Mouse (Mus musculus): ENCODE measurements around the gene Skp2. TPM values are rescaled to one million over a fixed set of nuclear protein-coding genes. Genes with fewer than 3 reads are reported as not detected.

The Skp2 gene
- polyA plus RNA-seq, 1 experiment from 2014 or later, result 14.7 TPM

GRCm38 (mm10) chr15:9131499-9131888 is 23.7 kb downstream of the Skp2 start:
- Histone ChIP-seq H3K27me3 (replicated peaks; ENCODE audit: control insufficient read depth, insufficient read depth, low read length) (no peaks in the 10 kb centered on the region), H3K4me2 (replicated peaks; ENCODE audit: low read depth) (no peak overlapping the region; the same call in 1 of the 2 replicates), H3K36me3 (ENCODE audit: control insufficient read depth, insufficient read depth) (peaks cover 30% of the 10 kb centered on the region), H3K9me3 (ENCODE audit: control insufficient read depth) (no peaks in the 10 kb centered on the region), H3K27ac (ENCODE audit: low read depth, low read length) (peak overlapping the region; percentile 58), H3K4me3 (ENCODE audit: low read depth, low read length) (no peak overlapping the region), H3K4me1 (replicated peaks; ENCODE audit: control insufficient read depth, insufficient read depth, low read length) (peaks cover 5% of the 10 kb centered on the region), H3K9ac (ENCODE audit: low read depth, low read length) (no peak overlapping the region)
- ATAC-seq, result peak; percentile 67
- no peak for TF ChIP-seq CTCF (IDR thresholded peaks at IDR 0.05; ENCODE audit: low read depth)
- 36% methylated on average over 4 of the region's 4 CpGs for WGBS

GRCm38 (mm10) chr15:9130772-9131498 is 24.3 kb downstream of the Skp2 start:
- Histone ChIP-seq H3K4me3 (ENCODE audit: low read depth, low read length) (no peak overlapping the region), H3K27ac (ENCODE audit: low read depth, low read length) (peak overlapping the region; percentile 58), H3K4me1 (replicated peaks; ENCODE audit: control insufficient read depth, insufficient read depth, low read length) (peaks cover 5% of the 10 kb centered on the region), H3K9me3 (ENCODE audit: control insufficient read depth) (no peaks in the 10 kb centered on the region), H3K4me2 (replicated peaks; ENCODE audit: low read depth) (no peak overlapping the region), H3K36me3 (ENCODE audit: control insufficient read depth, insufficient read depth) (peaks cover 26% of the 10 kb centered on the region), H3K9ac (ENCODE audit: low read depth, low read length) (no peak overlapping the region), H3K27me3 (replicated peaks; ENCODE audit: control insufficient read depth, insufficient read depth, low read length) (no peaks in the 10 kb centered on the region)
- no peak for TF ChIP-seq CTCF (IDR thresholded peaks at IDR 0.05; ENCODE audit: low read depth)
- 63% methylated on average over 9 of the region's 9 CpGs for WGBS
- ATAC-seq, result no peak

GRCm38 (mm10) chr15:9127051-9127791 is 28.0 kb downstream of the Skp2 start:
- WGBS, result 77% methylated on average over 7 of the region's 7 CpGs
- H3K27me3 ChIP-seq (replicated peaks; ENCODE audit: control insufficient read depth, insufficient read depth, low read length), result no peaks in the 10 kb centered on the region
- no peak overlapping the region for H3K4me3 ChIP-seq (ENCODE audit: low read depth, low read length)
- peaks cover 54% of the 10 kb centered on the region for H3K36me3 ChIP-seq (ENCODE audit: control insufficient read depth, insufficient read depth)
- H3K4me1 ChIP-seq (replicated peaks; ENCODE audit: control insufficient read depth, insufficient read depth, low read length), result no peaks in the 10 kb centered on the region
- no peak overlapping the region for H3K4me2 ChIP-seq (replicated peaks; ENCODE audit: low read depth)
- H3K9ac ChIP-seq (ENCODE audit: low read depth, low read length), result no peak overlapping the region
- TF ChIP-seq CTCF (IDR thresholded peaks at IDR 0.05; ENCODE audit: low read depth), result no peak
- peak; percentile 62 for ATAC-seq
- no peaks in the 10 kb centered on the region for H3K9me3 ChIP-seq (ENCODE audit: control insufficient read depth)
- H3K27ac ChIP-seq (ENCODE audit: low read depth, low read length), result peak overlapping the region; percentile 41

GRCm38 (mm10) chr15:9124856-9125255 is 30.4 kb downstream of the Skp2 start:
- no peak overlapping the region for H3K9ac ChIP-seq (ENCODE audit: low read depth, low read length)
- no peaks in the 10 kb centered on the region for H3K27me3 ChIP-seq (replicated peaks; ENCODE audit: control insufficient read depth, insufficient read depth, low read length)
- no peak for ATAC-seq
- H3K4me1 ChIP-seq (replicated peaks; ENCODE audit: control insufficient read depth, insufficient read depth, low read length), result no peaks in the 10 kb centered on the region
- peaks cover 65% of the 10 kb centered on the region for H3K36me3 ChIP-seq (ENCODE audit: control insufficient read depth, insufficient read depth)
- H3K4me2 ChIP-seq (replicated peaks; ENCODE audit: low read depth), result no peak overlapping the region
- WGBS, result 92% methylated on average over 21 of the region's 21 CpGs
- no peak overlapping the region for H3K27ac ChIP-seq (ENCODE audit: low read depth, low read length)
- H3K4me3 ChIP-seq (ENCODE audit: low read depth, low read length), result no peak overlapping the region
- no peak for TF ChIP-seq CTCF (IDR thresholded peaks at IDR 0.05; ENCODE audit: low read depth)
- no peaks in the 10 kb centered on the region for H3K9me3 ChIP-seq (ENCODE audit: control insufficient read depth)

GRCm38 (mm10) chr15:9122989-9123388 is 32.2 kb downstream of the Skp2 start:
- Histone ChIP-seq H3K9ac (ENCODE audit: low read depth, low read length) (no peak overlapping the region), H3K36me3 (ENCODE audit: control insufficient read depth, insufficient read depth) (peaks cover 67% of the 10 kb centered on the region), H3K27me3 (replicated peaks; ENCODE audit: control insufficient read depth, insufficient read depth, low read length) (no peaks in the 10 kb centered on the region), H3K9me3 (ENCODE audit: control insufficient read depth) (no peaks in the 10 kb centered on the region), H3K4me3 (ENCODE audit: low read depth, low read length) (no peak overlapping the region), H3K27ac (ENCODE audit: low read depth, low read length) (no peak overlapping the region), H3K4me1 (replicated peaks; ENCODE audit: control insufficient read depth, insufficient read depth, low read length) (no peaks in the 10 kb centered on the region), H3K4me2 (replicated peaks; ENCODE audit: low read depth) (no peak overlapping the region)
- ATAC-seq, result no peak
- TF ChIP-seq CTCF (IDR thresholded peaks at IDR 0.05; ENCODE audit: low read depth), result no peak
- 89% methylated on average over 4 of the region's 4 CpGs for WGBS

DNA sequence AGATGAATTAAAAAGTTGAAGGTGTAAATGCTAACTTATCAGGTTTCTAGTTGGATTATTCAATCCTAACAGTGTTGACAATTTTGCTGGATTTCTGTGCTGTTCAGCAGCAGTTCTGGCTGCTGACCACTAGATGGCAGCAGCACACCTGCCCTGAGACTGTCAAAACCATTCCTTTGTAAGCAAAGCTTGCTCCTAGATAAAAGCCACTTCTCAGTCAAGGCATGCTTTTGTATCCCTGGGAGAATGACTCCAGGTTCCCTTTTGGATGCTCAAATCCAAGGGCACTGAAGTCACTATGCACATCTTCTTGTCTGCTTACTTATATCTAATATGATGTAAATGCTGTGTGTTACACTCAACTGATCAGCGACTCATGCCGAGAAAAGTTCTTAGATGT is 35.1 kb downstream of the Skp2 start:
- TF ChIP-seq CTCF (IDR thresholded peaks at IDR 0.05; ENCODE audit: low read depth), result peak; percentile 99
- no peak overlapping the region for H3K4me3 ChIP-seq (ENCODE audit: low read depth, low read length)
- H3K36me3 ChIP-seq (ENCODE audit: control insufficient read depth, insufficient read depth), result peaks cover 68% of the 10 kb centered on the region
- H3K27ac ChIP-seq (ENCODE audit: low read depth, low read length), result no peak overlapping the region
- H3K27me3 ChIP-seq (replicated peaks; ENCODE audit: control insufficient read depth, insufficient read depth, low read length), result no peaks in the 10 kb centered on the region
- no peak for ATAC-seq
- H3K9me3 ChIP-seq (ENCODE audit: control insufficient read depth), result no peaks in the 10 kb centered on the region
- no peaks in the 10 kb centered on the region for H3K4me1 ChIP-seq (replicated peaks; ENCODE audit: control insufficient read depth, insufficient read depth, low read length)
- no peak overlapping the region for H3K9ac ChIP-seq (ENCODE audit: low read depth, low read length)
- no peak overlapping the region for H3K4me2 ChIP-seq (replicated peaks; ENCODE audit: low read depth)
- 94% methylated on average over 2 of the region's 2 CpGs for WGBS

Measured in intestine, postnatal 0 days (tissue).